Mouse (Mus musculus) MEL (cell line): Measurements from ENCODE around the gene Ceacam15.

Source experiments
- CHD1 ChIP-seq: IDR thresholded peaks from 2 replicates; pipeline ENCODE4 v1.6.1; 2012; ENCODE audit warnings: low read depth, mild to moderate bottlenecking, inconsistent platforms, low read length, improper control_type of control experiment
- CTCF ChIP-seq, 3 experiments: IDR thresholded peaks in 2 of 3; conservative IDR thresholded peaks in 1 of 3; 2 replicates each; pipeline ENCODE4 v1.5.1; 2011 to 2012; ENCODE audit warnings: low read length in 3 of 3, low read depth in 2 of 3, mild to moderate bottlenecking in 2 of 3, improper control_type of control experiment in 1 of 3, inconsistent platforms in 1 of 3, mixed read lengths in 1 of 3, moderate library complexity in 1 of 3; ENCODE audit not compliant: control insufficient read depth in 1 of 3, insufficient read depth in 1 of 3, poor library complexity in 1 of 3, severe bottlenecking in 1 of 3
- ELF1 ChIP-seq: IDR thresholded peaks from 2 replicates; pipeline ENCODE4 v1.6.1; 2014; ENCODE audit warnings: low read depth, mild to moderate bottlenecking, inconsistent platforms, low read length, improper control_type of control experiment, moderate library complexity
- MAX ChIP-seq: IDR thresholded peaks from 2 replicates; pipeline ENCODE4 v1.6.1; 2011; ENCODE audit warnings: low read length, improper control_type of control experiment
- USF1 ChIP-seq: IDR thresholded peaks from 2 replicates; pipeline ENCODE4 v1.6.1; 2014; ENCODE audit warnings: low read depth, mild to moderate bottlenecking, inconsistent platforms, low read length, improper control_type of control experiment, moderate library complexity
- ZKSCAN1 ChIP-seq: IDR thresholded peaks from 2 replicates; pipeline ENCODE4 v1.6.1; 2012; ENCODE audit warnings: low read depth, mild to moderate bottlenecking, inconsistent platforms, low read length, improper control_type of control experiment, moderate library complexity

DNA sequence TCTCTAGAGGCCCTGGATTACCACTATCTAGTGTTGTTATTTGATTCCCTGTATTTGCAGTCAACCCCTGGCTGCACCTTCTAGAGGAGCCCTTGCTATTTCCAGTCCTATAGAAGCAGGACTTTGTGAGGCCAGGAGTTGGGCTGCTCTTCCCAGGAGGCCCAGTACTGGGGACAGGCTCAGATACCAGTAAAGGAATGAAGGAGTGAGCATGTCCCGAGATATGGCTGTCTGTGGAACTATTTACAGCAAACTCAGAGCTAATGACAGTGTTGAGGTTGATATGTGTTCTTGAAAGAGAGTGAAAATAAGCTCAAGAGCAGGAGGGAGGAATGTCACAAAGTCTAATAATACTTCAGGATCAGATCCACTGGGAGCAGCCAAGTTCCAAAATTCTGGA, 1.7 kb downstream of the Ceacam15 start:
- TF ChIP-seq USF1 (no peak), CHD1 (no peak), ZKSCAN1 (no peak), MAX (no peak), CTCF (IDR thresholded peaks at IDR 0.05 in 2 of 3, conservative IDR thresholded peaks at IDR 0.05 in 1 of 3; ENCODE audit: control insufficient read depth in 1 of 3, insufficient read depth in 1 of 3, low read depth in 2 of 3, low read length in 3 of 3, poor library complexity in 1 of 3, severe bottlenecking in 1 of 3) (no peak), ELF1 (no peak)
